Mouse (Mus musculus) retina, postnatal 1 day (tissue): Measurements from ENCODE around the gene Cfap221.

Experiments used
- DNase-seq: peaks from one replicate; pipeline ENCODE4 v3.0.0-alpha.2; 2012

Gene Cfap221

DNA sequence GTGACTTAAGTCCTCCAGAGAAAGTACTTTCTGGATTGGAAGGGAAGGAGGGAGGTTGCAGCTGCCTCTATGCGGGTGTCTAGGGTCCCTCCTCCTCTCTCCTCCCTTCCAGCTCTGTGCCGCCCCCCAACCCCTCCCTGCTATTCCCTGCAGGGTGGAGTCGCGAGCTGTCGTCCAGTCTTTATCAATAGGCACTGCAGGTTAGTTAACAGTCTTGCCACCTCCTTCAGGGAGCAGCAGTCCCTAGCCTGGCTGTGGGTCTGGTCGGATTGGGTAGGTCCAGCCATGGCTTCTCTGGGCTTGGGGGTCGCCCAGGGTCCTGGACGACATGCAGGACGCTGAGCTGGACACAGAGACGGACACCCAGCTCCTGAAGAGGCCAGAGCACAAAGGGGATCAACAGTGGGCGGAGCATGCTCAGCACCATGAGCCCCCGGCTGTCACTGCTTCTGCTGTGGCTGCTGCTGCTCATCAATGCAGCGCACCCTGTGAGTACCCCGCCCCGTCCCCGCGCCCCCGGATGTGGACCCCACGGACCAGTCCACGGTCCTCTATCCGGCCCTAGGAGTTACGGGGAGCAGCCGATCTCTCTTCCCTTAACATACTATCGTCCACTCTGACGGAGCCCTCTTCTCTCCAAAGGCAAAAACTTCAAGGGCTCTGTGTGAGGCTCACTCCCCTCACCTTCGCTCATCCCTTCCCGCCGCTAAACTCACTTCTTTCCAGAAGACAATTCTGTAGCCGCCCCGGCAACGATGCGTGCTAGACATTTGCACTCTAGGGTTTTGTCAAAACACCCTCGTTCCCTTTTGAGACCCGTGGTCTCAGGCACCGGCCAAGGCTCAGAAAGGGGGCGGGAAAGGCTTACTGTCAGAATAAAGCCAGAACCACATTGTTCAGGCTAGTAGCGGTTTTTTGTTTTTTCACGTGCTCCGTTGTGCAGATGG, 10.1 kb upstream of the Cfap221 start, which contains the start of gene Sctr:
Gene Sctr, plus strand, starts transcription at position 51 of the 947 bp plus-strand sequence.
- DNase-seq: peak; percentile 80

DNA sequence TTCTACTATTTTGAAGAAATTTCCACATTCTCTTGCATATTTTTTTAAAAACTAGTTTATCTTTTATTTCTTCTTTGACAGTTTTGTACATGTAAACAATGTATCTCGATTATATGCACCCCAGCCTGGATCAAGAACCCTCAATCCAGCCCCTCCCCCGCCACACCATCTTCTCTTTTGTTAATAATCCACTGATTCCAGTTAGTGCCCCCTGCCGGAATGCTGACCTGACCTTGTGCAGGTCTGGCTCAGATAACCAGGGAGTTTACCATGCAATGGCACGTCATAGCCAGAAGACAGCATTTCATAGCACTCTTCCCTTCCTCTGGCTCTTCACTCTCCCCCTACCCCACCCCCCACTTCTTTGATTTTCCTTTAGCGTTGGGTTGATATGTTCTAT, 610 bp upstream of the Cfap221 start:
- peak; percentile 61 for DNase-seq

DNA sequence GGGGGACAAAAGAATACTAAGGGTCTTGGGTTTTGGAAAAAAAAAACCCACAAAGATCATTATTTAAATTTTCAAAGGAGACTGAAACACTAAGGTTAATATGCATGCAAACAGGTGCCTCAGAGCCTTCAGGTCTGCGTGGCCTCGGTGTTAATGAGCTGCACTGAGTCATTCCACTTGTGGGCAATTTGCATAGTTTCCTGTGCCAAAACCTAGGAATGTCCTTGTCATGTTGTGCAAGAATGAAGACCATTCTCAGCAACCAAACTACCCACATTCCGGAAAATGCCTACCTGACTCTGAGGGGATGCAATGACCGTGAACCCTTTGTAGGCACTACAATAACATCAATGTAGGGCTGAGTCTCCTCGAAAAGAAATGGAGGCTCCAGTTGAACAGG, 10.5 kb downstream of the Cfap221 start:
- no peak for DNase-seq

DNA sequence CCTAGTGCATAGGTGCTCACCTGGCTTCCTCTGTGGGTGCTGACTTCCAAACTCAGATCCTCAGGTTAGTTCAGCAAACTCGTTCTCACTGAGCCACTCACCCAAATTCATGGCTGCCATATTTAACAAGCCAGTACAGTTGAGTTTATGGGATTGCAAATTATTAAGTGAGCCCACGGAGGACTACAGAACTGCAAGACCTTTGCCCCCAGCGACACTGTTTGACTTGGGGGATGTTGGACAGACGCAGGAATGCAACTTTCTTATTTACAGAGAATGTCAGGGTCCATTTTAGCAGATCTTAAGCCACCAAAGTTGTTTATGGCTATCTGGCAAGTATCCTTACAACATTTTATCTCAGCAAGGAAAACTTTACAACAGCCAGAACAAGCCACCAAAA, 21.9 kb downstream of the Cfap221 start:
- DNase-seq: no peak

DNA sequence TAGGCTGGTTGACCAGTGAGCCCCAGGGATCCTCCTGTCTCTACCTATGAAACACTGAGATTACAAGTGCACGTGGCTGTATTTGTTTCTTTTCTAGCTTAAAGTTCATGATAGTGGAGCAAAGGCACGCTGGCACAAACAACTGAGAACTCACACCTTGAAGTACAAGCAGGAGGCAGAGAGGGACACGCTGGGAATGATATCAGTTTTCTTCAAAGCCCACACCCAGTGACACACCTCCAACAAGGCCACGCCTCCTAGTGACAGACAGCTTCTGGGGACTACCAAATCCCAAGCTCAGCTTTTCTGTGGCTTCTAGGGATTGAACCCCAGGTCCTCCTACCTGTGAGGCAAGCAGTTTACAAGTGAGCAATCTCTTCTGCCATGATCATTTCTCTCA, 23.9 kb downstream of the Cfap221 start:
- DNase-seq: no peak

DNA sequence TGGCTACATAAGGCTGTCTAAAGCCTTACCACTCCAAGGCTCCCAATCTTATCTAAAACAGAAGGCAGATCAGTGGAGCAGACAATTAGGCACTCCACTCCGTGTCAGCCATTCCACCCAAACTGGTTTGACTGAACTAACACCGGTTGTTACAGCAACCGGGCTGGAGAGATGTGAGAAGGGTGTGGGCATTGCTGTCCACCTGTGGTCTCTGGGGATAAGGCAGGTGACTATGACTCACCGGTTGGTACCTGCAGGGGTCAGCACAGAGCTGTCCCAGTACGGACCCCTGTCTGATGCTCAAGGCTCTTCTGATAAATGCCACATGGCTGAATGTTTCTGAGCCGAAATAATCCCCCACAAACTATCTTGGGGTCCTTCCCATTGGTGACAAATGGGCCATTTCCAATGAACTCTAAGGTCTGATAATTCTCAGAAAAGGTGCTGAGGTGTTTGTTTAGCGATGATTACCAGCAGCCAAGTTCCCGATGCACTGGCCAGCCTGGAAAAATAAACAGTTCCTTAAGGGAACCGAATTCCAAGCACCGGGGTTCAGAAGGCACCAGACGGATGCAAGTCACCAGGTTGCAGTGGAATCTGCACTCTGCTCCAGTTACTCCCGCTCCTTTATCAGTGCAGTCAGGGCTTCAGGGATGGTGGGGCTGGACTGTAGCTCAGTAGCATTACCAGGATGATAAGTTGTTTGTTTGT, 31.1 kb downstream of the Cfap221 start:
- DNase-seq: no peak

DNA sequence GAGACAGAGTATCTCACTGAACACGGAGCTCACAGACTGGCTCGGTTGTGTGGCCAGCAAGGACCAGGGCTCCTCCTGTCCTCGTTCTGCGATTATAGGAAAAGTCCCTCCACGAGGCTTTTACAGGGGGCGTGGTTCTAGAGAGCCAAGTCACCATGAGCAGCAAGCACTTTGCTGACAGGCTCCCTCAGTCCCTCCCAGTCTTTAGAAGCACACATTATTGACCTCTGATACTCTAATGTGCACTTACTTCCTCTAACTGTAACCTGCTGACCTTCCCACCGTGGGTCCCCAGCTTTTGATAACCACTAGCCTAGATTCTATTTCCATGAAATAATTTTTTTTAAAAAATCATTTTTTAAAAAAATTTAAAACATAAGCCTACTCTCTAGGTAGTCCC, 37.1 kb downstream of the Cfap221 start:
- DNase-seq: no peak

DNA sequence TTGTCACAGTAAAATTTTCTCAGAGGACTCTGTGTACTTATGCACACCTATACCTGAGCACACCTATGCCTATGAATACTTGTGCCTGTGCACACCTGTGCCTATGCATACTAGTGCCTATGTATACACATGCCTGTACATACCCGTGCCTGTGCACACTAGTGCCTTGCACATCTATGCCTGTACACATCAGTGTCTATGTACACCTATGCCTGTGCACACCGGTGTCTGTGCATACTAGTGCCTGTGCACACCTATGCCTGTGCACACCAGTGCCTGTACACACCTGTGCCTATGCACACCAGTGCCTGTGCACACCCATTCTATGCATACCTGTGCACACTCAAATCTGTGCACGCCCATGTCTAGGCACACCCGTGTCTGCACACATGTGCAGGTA, 37.6 kb downstream of the Cfap221 start:
- DNase-seq: no peak

DNA sequence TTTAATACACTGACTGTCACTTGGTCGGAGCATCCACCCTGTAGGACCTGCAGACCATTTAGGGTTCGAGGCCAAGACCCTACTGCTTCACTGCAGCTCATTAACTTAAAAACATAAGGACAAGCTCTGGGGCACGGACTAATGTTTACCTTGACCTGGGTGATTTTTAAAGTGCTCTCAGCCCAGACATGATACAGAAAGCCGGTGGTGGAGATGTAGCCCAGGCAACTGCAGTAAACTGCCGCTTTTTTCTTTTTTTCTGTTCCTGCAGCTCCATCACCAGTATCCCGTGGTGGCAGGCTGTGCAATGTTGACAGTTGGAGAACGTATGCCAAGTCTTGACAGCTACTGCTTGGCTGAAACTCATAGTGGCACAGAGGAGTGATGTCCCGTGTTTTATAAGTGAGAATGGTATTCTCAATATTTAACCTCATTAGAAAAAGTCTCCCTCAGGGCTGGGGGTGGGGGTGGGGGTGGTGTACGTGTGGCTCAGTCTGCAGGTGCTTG, 39.3 kb downstream of the Cfap221 start:
- no peak for DNase-seq

DNA sequence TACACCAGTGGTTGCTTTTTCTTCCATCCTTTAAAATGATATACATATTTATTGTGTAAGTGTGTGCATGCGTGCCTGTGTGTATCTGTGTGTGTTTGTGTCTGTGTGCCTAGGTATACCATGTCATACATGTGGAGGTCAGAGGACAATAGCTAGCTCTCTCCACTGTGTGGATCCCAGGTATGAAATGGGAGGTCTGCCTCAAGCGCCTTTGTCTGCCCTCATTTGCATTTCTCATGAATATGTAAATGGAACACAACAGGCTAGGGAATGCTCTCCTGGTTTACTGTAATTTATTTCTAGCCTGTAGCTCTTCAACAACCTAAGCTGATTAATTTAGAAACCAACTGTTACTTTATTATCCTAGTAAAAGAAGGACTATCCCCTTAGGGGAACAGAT, 42.4 kb downstream of the Cfap221 start:
- DNase-seq: no peak

DNA sequence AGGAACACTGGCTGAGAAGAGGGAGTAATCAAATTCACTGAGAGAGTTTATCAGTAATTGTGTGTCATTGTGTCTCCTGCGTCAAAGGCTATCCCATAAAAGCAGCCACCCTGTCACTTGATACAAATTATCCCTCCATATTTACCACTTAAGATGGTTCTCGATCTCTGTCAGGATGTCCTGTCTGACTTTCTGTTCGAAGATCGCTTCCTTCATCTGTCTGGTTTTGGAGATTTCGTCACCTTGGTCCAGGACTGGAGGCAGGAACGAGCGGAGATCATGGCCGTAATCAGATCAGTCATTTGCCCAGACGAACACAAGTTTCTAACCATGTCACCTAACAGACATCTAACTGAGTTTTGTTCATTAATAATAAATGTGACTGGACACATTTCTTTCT, 43.6 kb downstream of the Cfap221 start:
- no peak for DNase-seq

DNA sequence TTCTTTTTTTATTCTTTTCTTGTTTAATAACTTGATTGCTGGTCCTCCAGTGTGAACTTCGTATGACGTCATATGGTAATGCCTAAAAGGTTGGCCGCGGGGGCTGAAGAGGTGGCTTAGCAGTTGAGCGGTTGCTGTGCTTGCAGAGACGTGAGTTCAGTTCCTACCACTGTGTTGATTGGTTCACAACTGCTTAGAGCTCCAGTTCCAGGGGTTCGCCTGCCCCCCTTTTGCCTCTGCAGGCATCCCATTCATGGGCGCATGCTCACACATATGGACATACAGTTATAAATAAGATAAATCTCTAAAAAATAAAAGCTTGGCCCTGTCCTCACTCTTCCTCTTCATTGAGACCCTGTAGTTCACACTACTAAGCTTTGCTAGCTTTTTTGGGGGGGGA, 46.9 kb downstream of the Cfap221 start:
- DNase-seq: no peak

DNA sequence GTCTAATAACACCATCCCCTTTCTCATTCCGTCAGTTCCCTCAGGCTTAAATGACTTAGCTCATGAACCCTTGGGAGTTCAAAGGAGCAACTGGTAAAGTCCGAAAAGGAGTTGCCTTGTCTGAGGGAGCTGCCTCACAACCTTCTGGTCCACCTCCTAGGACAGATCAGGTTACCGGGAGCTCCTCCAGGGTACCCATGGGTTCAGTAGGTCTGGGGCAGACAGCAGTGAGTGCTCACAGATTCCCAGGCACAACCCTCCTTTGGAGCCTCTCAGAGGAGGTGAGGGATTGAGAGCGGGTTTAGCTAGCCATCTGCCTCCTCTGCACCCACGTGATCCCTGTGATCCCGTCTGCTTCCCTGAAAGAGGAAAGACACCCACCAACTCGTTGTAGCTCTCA, 60.2 kb downstream of the Cfap221 start:
- peak; percentile 62 for DNase-seq

DNA sequence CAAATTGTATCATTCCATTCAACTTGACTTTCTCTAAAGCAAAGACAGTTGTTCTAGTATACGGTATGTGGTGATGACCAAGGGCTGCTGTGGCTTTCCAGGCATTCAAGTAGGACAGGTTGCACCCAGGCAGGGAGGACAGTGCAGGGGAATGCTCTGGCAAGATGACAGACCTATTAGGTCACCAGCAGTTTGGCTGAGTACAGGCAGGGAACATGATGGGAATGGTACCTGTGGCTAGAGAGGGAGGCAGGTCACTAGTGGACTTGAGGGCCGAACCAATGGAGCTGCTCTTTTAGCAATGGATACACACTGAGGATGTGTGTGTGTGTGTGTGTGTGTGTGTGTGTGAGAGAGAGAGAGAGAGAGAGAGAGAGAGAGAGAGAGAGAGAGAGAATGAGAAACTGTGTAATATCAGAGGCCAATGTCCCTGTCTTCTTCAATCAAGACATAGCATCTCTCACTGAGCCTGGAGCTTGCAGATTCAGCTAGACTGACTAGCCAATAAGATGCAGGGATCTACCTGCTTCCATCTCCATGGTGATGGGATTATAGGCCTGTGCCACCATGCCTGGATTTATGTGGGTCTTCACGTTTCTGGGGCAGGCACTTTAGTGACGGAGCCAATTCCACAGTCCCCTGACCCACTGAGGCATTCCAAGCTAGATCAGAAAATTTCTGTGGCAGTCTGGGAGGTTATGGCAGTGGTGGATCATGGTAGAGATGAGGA, 65.4 kb downstream of the Cfap221 start:
- peak; percentile 16 for DNase-seq

DNA sequence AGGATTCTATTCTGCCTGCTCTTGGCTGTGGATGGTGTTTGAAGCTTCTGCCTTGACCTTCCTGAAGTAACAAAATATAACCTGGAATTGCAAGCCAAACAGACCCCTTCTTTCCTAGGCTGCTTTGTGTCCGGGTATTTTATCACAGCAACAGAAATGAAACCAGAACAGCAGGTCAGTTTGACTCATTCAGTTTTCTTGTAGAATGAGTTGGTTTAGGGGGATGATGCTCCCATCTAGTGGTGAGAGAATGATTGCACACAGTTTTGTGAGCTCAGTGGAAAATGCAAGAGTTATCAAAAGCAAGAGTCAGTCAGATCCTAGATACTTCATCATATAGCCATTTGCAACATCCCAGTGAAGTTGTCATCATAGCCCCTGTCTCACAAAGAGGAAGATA, 67.3 kb downstream of the Cfap221 start:
- DNase-seq: peak; percentile 57

DNA sequence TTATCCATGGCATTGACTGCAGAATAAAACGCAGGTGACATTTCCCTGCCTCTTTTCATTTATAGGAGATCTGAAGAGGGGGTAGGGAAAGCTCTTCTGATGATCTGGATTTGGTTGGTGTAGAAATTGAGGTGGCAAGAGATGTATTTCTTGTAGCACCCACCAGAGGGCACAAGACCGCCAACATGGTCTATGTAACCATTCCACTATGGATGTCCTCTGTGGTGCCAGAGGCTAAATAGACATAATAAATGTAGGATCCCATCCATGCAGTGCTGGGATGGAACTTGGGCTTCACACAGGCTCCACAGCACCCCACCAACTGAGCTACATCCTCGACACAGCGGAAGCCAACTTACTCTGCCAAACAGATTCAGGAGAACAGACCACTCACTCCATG, 77.7 kb downstream of the Cfap221 start:
- DNase-seq: no peak

DNA sequence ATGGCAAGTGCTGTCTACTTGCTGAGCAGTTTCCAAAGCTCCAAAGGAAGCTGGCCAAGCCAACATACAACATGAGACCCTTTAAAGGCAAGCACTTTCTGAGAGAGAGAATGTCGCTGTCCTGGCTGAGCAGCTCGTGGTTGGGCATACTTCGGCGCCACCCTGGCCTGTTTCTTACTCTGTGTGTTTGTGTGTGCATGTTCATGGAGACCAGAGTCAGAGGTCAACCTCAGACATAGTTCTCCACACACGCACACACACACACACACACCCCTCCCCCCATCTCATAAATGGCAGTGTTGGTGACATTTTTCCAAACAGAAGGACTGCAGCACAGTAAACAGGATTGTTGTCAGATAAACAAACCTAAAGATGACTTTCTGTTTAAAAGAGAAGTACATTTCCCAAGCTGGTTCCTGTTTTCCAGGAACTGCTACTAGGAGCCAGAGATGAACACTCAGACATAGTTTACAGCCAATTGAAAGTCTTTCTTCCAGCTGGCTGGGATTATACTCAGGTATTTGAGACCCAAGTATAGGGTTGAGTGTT, 80.1 kb downstream of the Cfap221 start:
- no peak for DNase-seq

DNA sequence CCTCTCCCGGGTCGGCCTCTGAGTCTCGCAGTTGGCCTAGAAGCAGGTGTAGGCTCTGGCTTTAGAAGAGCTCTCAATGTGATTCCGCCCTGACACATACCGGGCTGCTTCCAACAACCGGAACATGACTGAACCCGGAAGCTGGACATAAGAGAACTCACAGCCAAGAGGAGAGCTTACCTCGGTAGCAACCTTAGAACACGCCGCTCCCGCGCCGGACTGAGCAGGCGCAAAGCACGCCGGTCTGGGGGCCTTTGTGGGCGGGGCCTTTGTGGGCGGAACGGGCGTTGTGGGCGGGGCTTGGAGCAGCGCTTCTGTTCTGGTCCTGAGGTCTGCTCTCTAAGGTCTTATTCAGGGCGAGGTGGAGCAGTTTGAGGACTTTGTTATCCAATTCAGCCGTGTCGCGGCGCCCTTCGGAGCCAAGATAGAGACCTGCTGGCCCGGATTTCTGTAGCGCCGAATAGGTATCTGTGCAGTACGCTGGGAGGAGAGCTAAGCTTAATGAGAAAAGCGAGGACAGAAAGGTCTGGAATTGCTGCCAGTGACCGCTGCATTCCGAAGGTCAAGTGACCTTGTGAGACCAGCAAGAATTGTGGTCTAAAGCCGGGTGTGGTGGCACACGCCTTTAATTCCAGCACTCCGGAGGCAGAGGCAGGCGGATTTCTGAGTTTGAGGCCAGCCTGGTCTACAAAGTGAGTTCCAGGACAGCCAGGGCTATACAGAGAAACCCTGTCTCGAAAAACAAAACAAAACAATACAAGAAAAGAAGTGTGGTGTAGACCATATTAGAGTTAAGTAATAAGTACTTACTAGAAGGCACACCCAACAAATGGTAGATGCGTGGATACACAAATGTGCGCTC, 83.8 kb downstream of the Cfap221 start, which contains the start of gene Tmem177:
Gene Tmem177, minus strand, starts transcription at position 256 of the 862 bp plus-strand sequence.
- peak; percentile 93 for DNase-seq

DNA sequence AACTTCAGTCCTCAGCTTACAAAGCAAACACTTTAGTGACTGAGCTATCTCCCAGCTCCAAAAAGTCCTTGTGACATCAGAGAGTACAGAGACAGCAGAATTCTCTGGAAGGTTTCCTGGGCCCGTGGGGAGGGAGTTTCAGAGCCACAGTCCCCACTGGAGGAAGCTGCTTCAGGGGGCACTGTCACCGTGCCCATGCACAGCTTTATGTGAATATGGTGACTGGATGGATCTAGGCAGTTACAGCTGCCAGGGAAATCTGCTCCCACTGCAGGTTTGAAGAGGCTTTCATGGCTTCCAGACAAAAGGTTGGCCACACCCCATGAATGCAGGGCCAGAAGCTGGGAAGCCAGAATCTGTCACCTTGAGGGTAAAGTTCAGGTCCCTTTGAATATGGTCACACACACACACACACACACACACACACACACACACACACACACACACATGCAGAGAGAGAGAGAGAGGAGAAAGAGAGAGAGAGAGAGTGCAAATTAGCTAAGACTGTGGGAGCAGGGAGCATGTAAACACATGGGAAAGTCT, 89.8 kb downstream of the Cfap221 start:
- DNase-seq: no peak

DNA sequence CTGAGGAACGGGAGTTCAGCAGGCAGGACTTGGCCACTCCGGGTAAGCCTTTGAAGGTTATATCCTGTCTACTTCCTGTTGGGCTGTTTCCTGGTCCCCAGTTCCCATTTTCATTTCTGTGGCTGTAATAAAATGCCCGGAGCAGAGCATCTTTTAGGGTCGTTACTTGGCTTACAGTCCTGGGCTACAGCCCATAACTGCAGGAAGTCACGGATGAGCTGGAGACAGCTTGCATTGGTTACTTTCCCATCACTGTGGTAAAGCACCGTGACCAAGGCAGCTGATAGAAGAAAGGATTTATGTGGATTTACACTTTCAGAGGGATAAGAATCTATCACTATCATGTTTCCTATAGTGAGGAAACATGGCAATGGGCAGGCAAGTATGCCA, 93.8 kb downstream of the Cfap221 start:
- no peak for DNase-seq

DNA sequence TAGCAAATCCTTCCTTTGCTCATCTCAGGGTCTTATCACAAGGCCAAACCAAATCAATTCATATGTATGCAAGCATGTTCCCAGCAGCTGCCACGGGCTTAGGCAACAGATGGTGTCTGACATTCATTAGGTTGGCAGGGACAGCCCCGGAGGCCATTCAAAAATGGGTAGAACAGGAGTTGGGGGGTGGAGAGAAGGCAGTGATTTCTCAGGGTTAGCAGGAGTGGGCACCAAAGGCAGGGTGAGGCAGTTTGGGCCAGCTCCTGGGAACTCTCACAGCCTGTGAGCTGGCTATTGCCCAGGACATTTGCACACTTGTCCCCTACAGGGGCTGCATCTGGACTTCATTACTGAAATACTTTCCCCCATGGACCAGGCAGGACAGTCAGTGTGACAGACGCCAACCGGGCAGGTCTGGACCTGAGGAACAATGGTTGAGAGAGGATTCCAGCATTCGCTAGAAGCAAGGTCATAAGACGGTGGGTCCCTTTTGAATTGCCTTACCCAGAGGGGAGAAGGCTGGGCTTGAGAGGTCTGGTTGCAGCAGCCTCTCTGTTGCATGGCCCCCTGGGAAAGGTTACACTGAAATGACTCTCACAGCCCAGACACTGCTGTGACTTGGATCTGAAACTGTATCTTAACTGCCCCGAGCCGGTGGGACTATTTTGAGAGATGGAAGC, 94.3 kb downstream of the Cfap221 start:
- DNase-seq: peak; percentile 88
